Mouse (Mus musculus): ENCODE data around the gene 2410004P03Rik.
"Not testable (repeated sequence)": the region's sequence is repeated elsewhere in the genome, so short reads cannot be mapped to it uniquely, and the experiment has no call there.

2410004P03Rik gene

GRCm38 (mm10) chr12:17021125-17021524 lies 9.6 kb upstream of the 2410004P03Rik start:
- DNase-seq = not testable (repeated sequence)

GRCm38 (mm10) chr12:17018468-17018867 lies 6.9 kb upstream of the 2410004P03Rik start:
- peak; percentile 65 for DNase-seq

GRCm38 (mm10) chr12:17015711-17016110 lies 4.2 kb upstream of the 2410004P03Rik start:
- no peak for DNase-seq

DNA sequence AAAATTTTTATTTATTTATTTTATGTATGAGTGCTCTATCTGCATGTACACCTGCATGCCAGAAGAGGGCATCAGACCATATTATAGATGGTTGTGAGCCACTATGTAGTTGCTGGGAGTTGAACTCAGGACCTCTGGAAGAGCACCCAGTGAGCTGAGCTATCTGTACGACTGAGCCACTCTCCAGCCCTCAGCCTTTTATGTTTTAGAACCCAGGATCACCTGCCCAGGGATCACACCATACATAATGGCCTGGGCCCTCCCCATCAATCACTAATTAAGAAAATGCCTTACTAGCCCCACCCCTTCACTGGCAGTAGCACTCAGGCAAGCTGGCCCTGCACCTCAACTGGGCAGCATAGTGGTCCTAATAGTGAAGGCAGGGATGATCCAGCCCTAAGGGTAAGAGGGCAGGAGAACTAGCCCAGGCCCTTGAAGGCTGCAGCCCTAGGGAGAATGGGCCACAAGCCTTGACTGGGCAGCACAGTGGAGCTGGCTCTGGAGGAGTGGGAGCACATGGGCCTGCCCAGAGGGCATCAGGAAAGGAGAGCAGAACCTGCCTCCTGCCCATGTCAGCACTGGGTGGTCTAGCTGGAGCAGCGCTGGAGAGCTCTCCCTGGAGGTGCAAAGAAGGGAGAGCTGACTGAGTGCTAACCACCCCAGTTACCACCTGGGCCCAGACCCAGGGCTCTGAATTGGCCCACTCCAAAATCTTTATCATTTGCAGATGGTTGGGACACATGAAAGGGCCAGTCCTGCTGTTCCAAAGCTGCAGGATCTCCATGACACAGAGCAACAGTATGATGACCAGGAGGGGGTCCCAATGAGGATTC lies 756 bp upstream of the 2410004P03Rik start:
- no peak for DNase-seq

DNA sequence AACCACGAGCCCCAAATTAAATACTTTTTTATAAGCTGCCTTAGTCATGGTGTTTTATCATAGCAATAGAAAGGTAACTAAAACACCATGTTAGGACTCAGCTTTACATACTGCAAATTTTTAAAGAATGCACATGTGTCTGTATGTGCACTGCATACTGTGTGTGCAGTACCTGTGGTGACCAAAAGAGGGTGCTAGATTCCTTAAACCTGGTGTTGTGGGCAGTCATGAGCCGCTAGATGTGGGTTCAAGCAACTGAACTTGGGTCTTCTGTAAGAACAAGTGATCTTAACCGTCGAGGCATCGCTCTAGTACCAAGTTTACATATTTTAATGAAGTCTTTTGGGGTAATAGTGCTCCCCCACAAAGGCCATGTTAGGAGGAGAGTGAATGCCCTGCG lies 2.1 kb downstream of the 2410004P03Rik start:
- no peak for DNase-seq

- no peak for DNase-seq
These were observed 10.3 kb downstream of the 2410004P03Rik start for GRCm38 (mm10) chr12:17001211-17001610.

DNA sequence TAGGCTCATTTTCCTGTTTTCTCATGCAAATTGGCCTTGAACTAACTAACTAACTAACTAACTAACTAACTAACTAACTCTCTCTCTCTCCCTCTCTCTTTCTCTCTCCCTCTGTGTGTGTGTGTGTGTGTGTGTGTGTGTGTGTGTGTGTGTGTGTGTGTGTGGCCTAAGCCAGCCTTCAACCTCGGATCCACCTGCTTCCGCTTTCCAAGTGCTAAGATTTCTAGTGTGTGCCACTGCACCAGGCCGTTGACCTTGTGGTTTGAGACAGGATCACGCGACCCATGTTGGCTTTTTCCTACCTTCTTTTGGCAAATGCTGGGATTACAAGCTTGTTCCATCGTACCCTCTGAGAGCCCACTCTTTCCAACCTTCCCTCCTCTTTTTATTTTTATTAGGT lies 10.9 kb downstream of the 2410004P03Rik start:
- DNase-seq = no peak

DNA sequence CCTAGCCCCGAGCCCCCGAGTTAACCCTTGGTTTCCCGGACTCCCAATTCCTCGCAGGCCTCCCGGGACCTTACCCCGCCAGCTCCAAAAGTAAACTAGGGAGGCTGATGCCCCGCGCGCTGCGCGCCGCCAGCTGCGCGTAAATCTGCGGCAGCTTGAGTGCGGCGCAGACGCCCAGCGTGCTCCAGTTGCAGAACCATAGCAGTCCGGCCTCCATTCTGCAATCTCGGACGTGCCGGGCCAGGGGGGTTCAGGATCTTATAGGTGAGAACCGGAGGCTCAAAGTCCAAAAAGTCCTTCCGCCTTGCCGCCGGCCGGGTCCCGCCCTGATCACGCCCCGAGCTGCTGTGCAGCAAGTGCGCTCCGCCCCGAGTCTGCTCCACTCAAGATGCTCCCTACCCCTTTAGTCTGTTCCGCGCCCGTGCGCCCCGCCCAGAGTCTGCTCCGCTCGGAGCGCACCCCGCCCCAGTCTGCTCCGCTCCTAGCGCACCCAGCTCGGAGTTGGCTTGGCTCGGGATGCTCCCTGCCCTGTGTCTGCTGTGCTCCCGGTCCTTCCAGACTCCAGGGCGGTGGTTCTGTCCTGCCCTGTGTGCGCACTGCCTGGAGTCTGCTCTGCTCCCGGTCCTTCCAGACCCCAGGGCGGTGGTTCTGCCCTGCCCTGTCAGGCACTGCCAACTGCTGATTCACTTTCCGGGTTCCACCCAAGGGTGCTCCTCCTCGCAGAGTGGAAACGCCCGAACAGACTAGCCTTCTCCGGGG lies 11.6 kb downstream of the 2410004P03Rik start, which contains the start of gene Pqlc3:
Gene Pqlc3 (minus strand): TSS at position 670 of the 759 bp plus-strand sequence.
- DNase-seq = peak; percentile 75

DNA sequence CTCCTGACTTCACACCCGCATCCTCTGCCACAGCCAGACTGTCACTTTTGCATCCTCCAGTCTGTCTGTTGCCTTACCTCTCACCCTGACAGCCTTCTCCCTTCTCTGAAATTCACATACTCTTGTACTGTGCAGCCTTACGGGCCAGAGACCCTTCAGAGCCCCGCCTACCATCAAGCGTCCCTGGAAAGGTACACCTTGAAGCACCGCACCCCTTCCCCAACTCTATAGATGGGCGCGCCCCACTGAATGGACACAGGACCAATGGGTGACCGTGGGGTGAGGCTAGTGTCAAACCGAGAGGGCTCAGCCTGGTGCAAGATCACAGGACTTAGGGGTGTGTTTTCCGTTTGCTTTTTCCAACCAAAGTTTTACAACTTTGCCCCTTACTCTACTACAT lies 12.4 kb downstream of the 2410004P03Rik start:
- no peak for DNase-seq

GRCm38 (mm10) chr12:16996886-16997462 lies 14.6 kb downstream of the 2410004P03Rik start:
- DNase-seq = no peak

DNA sequence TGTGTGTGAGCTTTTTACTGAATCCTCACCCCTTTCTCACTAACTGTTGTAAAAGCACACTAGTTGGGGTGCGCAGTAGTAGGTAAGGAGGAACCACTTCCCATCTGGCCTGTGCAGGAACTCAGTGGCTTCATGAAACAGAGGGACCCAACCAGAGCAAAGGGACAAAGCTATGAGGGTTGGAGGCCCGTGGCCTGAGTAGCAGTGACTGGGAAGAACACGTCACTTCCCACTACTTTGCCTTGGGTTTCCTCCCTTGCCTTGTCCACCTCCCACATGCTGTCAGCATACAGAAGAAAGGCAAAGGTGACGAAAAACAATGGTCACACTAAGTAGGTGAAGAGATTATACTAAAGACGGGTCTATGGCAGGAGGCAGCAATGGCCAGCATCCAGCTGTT lies 15.2 kb downstream of the 2410004P03Rik start:
- DNase-seq = no peak

GRCm38 (mm10) chr12:16994291-16994690 lies 17.2 kb downstream of the 2410004P03Rik start:
- no peak for DNase-seq

GRCm38 (mm10) chr12:16992355-16992754 lies 19.2 kb downstream of the 2410004P03Rik start:
- no peak for DNase-seq

DNA sequence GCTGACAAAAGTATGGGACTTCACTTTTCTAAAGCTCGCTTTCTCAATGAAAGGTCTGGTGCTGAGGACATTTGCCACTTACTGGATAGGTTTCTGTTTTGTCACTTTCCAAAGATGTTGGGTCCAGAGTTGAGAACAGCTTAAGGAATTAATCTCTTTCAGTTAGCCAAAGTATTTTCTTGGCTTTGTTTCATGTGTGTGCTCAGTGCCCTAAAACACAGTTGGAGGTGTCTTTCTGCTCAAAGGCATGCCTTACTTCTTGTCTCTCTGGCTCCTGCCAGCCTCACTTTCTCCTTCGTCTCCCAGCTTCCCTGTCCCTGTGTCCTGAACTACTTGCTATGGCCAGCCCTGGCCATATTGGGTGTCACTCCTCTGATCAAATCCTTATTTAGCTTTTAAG lies 20.2 kb downstream of the 2410004P03Rik start:
- DNase-seq = no peak

DNA sequence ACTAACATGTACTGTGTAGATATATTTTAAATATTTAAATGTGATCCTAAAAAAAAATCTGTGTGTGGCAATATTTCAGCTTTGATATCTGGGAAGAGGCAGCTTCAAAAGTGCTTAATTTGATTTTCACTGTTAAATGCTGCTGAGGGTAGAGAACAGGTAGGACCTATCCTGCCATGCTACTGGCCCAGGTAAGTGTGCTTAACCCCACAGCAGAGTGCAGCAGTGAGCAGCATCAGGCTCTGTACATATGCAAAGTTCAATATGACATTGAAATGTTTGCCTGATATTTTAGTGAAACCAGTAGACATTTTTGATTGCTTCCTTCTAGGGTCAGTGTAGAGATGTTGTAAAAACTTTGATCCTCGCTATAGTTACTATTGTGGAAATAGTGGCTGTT lies 25.7 kb downstream of the 2410004P03Rik start:
- DNase-seq = no peak

DNA sequence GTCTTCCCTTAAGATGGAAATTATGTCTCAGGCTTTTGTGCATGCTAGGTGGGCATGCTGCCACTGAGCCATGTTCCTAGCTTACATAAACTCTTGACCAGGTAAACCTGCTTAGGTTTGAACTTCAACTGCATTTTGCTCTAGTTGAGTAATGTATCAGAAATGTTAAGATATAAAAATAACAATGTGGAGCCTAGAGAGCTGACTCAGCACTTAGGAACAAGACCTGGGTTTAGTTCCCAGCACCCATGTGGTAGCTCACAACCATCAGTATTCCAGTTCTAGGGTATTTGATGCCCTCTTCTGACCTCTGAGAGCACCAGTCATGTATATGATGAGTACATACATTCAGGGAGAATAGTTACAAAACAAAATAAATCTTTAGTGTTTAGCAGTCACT lies 34.4 kb downstream of the 2410004P03Rik start:
- DNase-seq = no peak

- no peak for DNase-seq
These were observed 44.7 kb downstream of the 2410004P03Rik start for GRCm38 (mm10) chr12:16966811-16967210.

DNA sequence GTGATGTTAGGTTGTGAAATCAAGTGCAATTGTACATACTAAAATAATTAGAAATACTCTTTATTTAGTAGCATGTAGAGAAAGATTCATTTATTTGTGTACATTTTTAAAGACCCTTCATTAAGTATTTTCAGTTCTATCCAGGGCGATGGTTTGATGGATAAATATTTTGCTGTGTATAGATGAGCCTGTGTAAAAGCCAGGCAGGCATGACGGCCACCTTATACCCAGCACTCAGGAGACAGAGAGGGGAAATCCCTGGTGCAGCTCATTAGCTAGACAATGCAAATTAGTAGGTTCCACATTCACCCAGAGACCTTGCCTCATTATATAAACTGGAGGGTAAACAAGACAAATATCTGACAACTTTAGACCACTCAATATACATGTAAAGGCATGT lies 48.2 kb downstream of the 2410004P03Rik start:
- DNase-seq = no peak

GRCm38 (mm10) chr12:16958851-16959250 lies 52.7 kb downstream of the 2410004P03Rik start:
- peak; percentile 30 for DNase-seq
